Mouse (Mus musculus) cerebellum, adult (tissue): ENCODE measurements around the gene Krtap17-1.

Source experiments
- ATAC-seq: cut with Nextera tagmentation; 2 replicates; pipeline ENCODE4 v1.9.2; 2017; ENCODE audit warnings: mild to moderate bottlenecking, moderate library complexity, mixed read lengths; ENCODE audit not compliant: insufficient number of reproducible peaks, low FRiP score, low TSS enrichment

Gene Krtap17-1

GRCm38 (mm10) chr11:99978953-99979352, 14.8 kb downstream of the Krtap17-1 start, which contains the start of gene Krtap29-1:
TSS of gene Krtap29-1 (minus strand) at chr11:99979053.
- no peak for ATAC-seq

GRCm38 (mm10) chr11:99965961-99966360, 27.8 kb downstream of the Krtap17-1 start:
- ATAC-seq, result no peak

GRCm38 (mm10) chr11:99964213-99964612, 29.6 kb downstream of the Krtap17-1 start:
- no peak for ATAC-seq

GRCm38 (mm10) chr11:99948175-99948574, 45.6 kb downstream of the Krtap17-1 start, which contains the start of gene Krtap9-5:
TSS of gene Krtap9-5 (plus strand) at chr11:99948475.
- ATAC-seq, result no peak
